Mouse (Mus musculus) small intestine, adult 2 months (tissue): ENCODE measurements around the gene Hmx1.

Source experiments
- CTCF ChIP-seq: fragments of 200-500 bp; IDR thresholded peaks from 2 replicates; pipeline ENCODE4 v1.5.1; 2012; ENCODE audit warnings: low read depth, mild to moderate bottlenecking, control low read depth, inconsistent platforms, low read length, moderate library complexity, mixed read lengths; ENCODE audit not compliant: insufficient replicate concordance, insufficient read length; ENCODE audit errors: extremely low read depth
- POLR2A ChIP-seq: fragments of 200-500 bp; IDR thresholded peaks from 2 replicates; pipeline ENCODE4 v1.6.1; 2012; ENCODE audit warnings: low read depth, mild to moderate bottlenecking, control low read depth, inconsistent platforms, low read length, moderate library complexity

DNA sequence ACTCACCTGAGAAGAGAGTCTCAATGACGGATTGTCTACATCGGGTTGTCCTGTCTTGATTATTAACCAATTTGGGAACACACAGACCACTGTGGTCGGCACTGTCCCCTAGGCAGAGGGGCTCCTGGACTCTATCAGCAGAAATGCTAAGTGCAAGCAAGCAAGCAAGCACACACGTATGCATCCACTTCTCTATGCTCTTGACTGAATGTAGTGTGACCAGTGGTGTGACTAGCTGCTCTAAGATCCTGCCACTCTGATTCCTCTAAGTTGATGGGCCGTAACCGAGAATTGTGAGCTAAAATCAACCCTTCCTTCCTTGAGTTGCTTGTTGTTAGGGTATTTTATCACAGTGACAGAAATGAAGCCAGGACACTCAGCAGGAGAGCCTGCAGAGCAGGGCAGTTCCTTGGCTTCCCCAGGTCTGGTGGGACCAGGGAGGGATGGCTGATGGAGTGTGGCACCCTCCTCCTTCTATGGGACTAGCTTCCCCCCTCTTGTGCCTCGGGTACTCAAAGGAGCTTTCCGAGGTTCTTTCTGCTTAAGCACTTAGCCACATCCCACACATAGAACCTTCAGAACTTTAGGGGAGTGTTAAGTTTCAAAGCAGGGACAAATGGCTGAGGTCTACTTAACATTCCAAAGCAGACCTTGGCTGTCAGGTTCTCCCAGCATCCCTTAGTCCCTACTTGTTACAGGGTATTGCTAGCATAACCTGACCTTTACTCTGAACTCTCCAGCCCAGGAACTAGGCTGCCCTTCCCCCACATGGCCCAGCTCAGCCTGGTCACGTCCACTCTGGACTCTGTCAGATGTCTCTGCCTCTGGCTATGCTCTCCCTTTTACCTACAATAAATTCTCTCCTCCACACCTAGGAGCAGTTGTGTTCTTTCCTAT lies 31.1 kb upstream of the Hmx1 start:
- TF ChIP-seq CTCF (no peak), POLR2A (no peak)
